Mouse (Mus musculus) brain, embryonic 14.5 days (tissue): ENCODE data around the gene Pepd.

Source experiments
- CTCF ChIP-seq: fragments of 200-500 bp; IDR thresholded peaks from 2 replicates; pipeline ENCODE4 v1.5.1; 2012; ENCODE audit warnings: inconsistent platforms, mild to moderate bottlenecking, moderate library complexity, borderline replicate concordance; ENCODE audit not compliant: insufficient read depth, insufficient read length; ENCODE audit errors: extremely low read depth
- POLR2A ChIP-seq: fragments of 200-500 bp; IDR thresholded peaks from 2 replicates; pipeline ENCODE4 v1.6.1; 2012; ENCODE audit warnings: mild to moderate bottlenecking, inconsistent platforms, borderline replicate concordance; ENCODE audit not compliant: poor library complexity, insufficient read depth, insufficient read length, severe bottlenecking; ENCODE audit errors: extremely low read depth

DNA sequence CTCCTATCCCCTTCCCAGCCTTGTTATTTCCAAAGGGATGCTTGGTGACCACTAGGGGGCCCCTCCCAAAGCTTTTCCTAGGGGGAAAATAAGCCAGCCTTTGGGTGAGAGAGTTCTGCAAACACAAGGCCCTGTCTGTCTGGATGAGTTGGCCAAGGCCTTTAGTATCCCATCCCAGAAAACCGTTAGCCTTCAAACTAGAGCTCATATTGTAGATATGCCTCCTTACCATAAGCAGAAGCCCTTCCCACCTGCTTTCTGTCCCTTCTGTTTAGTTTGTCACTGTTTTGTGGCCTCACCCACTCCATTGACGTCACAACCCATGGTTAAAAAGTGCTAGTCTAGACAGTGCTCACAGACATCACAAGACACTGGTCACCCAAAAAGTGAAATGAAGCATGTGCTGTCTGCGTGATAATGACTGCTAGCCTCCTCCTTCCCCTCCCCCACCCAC is 114.7 kb downstream of the Pepd start:
- peak; percentile 61; the same call in 1 of the 2 replicates for TF ChIP-seq CTCF
- no peak for TF ChIP-seq POLR2A
